Mouse (Mus musculus) hindbrain, embryonic 13.5 days (tissue): ENCODE measurements around the gene Zfp462. TPM values are rescaled to one million over a fixed set of nuclear protein-coding genes. Genes with fewer than 3 reads are reported as not detected.

Source experiments
- ATAC-seq: fragments of 200-750 bp; cut with Nextera tagmentation; 2 replicates; pipeline ENCODE4 v1.8.0; 2017; ENCODE audit warnings: moderate TSS enrichment; ENCODE audit not compliant: low FRiP score
- H3K27ac ChIP-seq: fragments of 300-500 bp; sonication (generic); 2 replicates; pipeline ENCODE4 v1.5.1; 2015; ENCODE audit warnings: inconsistent platforms, mild to moderate bottlenecking, moderate library complexity
- H3K27me3 ChIP-seq: fragments of 300-500 bp; sonication (generic); 2 replicates; pipeline ENCODE4 v1.6.1; 2015; ENCODE audit warnings: mild to moderate bottlenecking, inconsistent platforms
- H3K36me3 ChIP-seq: fragments of 300-500 bp; sonication (generic); 2 replicates; pipeline ENCODE4 v1.6.1; 2015; ENCODE audit warnings: mild to moderate bottlenecking, inconsistent platforms
- H3K4me1 ChIP-seq: fragments of 300-500 bp; sonication (generic); replicated peaks from 2 replicates; pipeline ENCODE4 v1.6.1; 2015; ENCODE audit warnings: inconsistent platforms
- H3K4me2 ChIP-seq: fragments of 300-500 bp; sonication (generic); 2 replicates; pipeline ENCODE4 v1.6.1; 2015; ENCODE audit warnings: inconsistent platforms, mild to moderate bottlenecking, moderate library complexity
- H3K4me3 ChIP-seq: fragments of 300-500 bp; sonication (generic); 2 replicates; pipeline ENCODE4 v1.5.1; 2015; ENCODE audit warnings: mild to moderate bottlenecking, inconsistent platforms
- H3K9ac ChIP-seq: fragments of 300-500 bp; sonication (generic); 2 replicates; pipeline ENCODE4 v1.6.1; 2015; ENCODE audit warnings: mild to moderate bottlenecking, inconsistent platforms
- H3K9me3 ChIP-seq: fragments of 300-500 bp; sonication (generic); 2 replicates; pipeline ENCODE4 v1.6.1; 2016; ENCODE audit warnings: inconsistent platforms
- WGBS: fragments of 180-500 bp; shearing (Covaris S2); methylation state at CpG from one replicate; pipeline ENCODE4 v1.1.7; 2015; 5-methylcytosine and 5-hydroxymethylcytosine counted together
- polyA plus RNA-seq: library from polyadenylated mRNA; unstranded; fragments of >200 nt; fragmentation: Nextera tagmentation; extraction: Ambion mirVana; gene quantifications from 2 replicates; pipeline ENCODE4 v1.2.1, GENCODE M21; 2015

Gene Zfp462
- polyA plus RNA-seq, 1 experiment from 2014 or later: 18.2 TPM

GRCm38 (mm10) chr4:55077133-55077889 lies 132.5 kb downstream of the Zfp462 start:
- no peak overlapping the region for H3K4me2 ChIP-seq
- H3K36me3 ChIP-seq: peaks cover 81% of the 10 kb centered on the region
- peaks cover 25% of the 10 kb centered on the region for H3K4me1 ChIP-seq
- peak overlapping the region; percentile 90 for H3K27ac ChIP-seq
- WGBS: 20% methylated on average over 11 of the region's 11 CpGs
- no peaks in the 10 kb centered on the region for H3K9me3 ChIP-seq
- ATAC-seq: peak; percentile 79
- H3K4me3 ChIP-seq: no peak overlapping the region
- no peak overlapping the region for H3K9ac ChIP-seq
- no peaks in the 10 kb centered on the region for H3K27me3 ChIP-seq

GRCm38 (mm10) chr4:55077902-55078716 lies 133.3 kb downstream of the Zfp462 start:
- ATAC-seq: peak; percentile 45
- Histone ChIP-seq H3K36me3 (peaks cover 74% of the 10 kb centered on the region), H3K27ac (peak overlapping the region; percentile 90), H3K4me3 (no peak overlapping the region), H3K9ac (no peak overlapping the region), H3K27me3 (no peaks in the 10 kb centered on the region), H3K9me3 (no peaks in the 10 kb centered on the region), H3K4me2 (no peak overlapping the region), H3K4me1 (peaks cover 25% of the 10 kb centered on the region)
- WGBS: 51% methylated on average over 16 of the region's 16 CpGs

DNA sequence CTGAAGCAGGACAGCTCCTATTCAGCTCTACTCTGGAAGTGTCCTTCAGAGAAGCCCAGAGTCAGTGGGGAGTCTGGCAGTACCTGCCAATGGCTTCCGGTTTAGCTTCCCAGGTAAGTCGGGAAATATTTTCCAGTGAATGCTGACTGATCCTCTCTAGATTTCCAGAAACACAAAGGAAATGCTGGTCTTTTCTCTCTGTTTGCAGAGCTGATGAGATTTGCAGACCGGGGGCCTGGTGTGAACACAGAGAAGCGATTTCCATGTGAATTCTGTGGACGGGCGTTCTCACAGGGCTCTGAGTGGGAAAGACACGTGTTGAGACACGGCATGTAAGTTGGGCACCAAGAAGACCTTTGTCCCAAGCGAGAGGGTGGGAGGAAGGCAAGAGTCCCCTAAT lies 134.2 kb downstream of the Zfp462 start:
- H3K27me3 ChIP-seq: no peaks in the 10 kb centered on the region

GRCm38 (mm10) chr4:55084080-55084688 lies 139.3 kb downstream of the Zfp462 start:
- H3K36me3 ChIP-seq: peaks cover 42% of the 10 kb centered on the region
- H3K27ac ChIP-seq: no peak overlapping the region
- H3K4me3 ChIP-seq: no peak overlapping the region
- no peak overlapping the region for H3K4me2 ChIP-seq
- no peaks in the 10 kb centered on the region for H3K27me3 ChIP-seq
- no peaks in the 10 kb centered on the region for H3K9me3 ChIP-seq
- no peaks in the 10 kb centered on the region; the same call in 1 of the 2 replicates for H3K4me1 ChIP-seq
- H3K9ac ChIP-seq: no peak overlapping the region
- no peak for ATAC-seq
- WGBS: 87% methylated on average over 6 of the region's 6 CpGs

More for the DNA sequence above, 134.2 kb downstream of the Zfp462 start:
- no peak overlapping the region for H3K4me2 ChIP-seq
- H3K9ac ChIP-seq: no peak overlapping the region
- ATAC-seq: no peak
- no peak overlapping the region for H3K4me3 ChIP-seq
- H3K9me3 ChIP-seq: no peaks in the 10 kb centered on the region
- H3K4me1 ChIP-seq: peaks cover 25% of the 10 kb centered on the region
- 90% methylated on average over 9 of the region's 9 CpGs for WGBS
- H3K36me3 ChIP-seq: peaks cover 71% of the 10 kb centered on the region
- H3K27ac ChIP-seq: peak overlapping the region; percentile 90

DNA sequence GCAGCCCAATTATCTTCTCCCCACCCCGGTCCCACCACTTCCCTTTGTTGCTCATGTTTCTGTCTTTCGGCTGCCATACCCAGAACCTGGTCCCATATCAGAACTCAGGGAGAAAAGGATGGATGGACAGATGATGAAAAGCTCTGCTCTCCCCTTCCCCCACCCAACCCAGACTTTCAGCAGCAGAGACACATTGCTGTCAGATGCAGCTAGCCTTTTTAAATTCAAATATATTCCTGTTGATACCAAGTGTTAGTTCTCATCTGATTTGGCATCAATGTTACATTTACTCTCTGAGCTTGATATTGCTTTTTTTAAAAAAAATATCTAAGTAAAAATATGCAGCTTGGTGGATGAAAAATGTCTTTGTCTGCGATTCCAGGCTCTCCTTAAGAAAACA lies 143.3 kb downstream of the Zfp462 start:
- H3K27ac ChIP-seq: no peak overlapping the region
- H3K4me2 ChIP-seq: no peak overlapping the region
- no peaks in the 10 kb centered on the region for H3K27me3 ChIP-seq
- H3K9me3 ChIP-seq: no peaks in the 10 kb centered on the region
- H3K9ac ChIP-seq: no peak overlapping the region
- WGBS: 90% methylated on average over 3 of the region's 3 CpGs
- H3K4me1 ChIP-seq: no peaks in the 10 kb centered on the region; the same call in 1 of the 2 replicates
- peaks cover 13% of the 10 kb centered on the region for H3K36me3 ChIP-seq
- no peak overlapping the region for H3K4me3 ChIP-seq
- ATAC-seq: no peak

DNA sequence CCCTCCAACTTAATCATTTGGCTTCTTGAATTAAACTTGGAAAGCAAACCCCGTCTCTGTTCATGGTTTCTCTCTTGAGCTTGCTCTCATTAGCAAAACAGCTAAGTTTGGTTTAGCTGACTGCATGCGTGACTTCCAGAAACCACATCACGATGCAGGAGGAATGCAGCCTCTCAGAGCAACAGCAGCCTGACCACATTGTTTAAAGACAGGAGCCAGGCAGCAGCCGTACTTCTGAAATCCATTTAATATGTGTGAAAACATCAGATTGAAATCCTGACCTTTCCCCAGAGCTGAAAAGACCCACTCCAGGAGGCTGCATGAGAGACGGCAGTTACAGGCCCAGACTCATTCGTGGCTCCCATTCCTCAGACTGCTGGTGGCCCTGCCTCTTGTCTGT lies 144.1 kb downstream of the Zfp462 start:
- Histone ChIP-seq H3K9me3 (no peaks in the 10 kb centered on the region), H3K36me3 (peaks cover 8% of the 10 kb centered on the region), H3K9ac (no peak overlapping the region), H3K27ac (no peak overlapping the region), H3K4me1 (no peaks in the 10 kb centered on the region; the same call in 1 of the 2 replicates), H3K4me3 (no peak overlapping the region), H3K4me2 (no peak overlapping the region), H3K27me3 (no peaks in the 10 kb centered on the region)
- ATAC-seq: no peak
- WGBS: 36% methylated on average over 6 of the region's 6 CpGs

GRCm38 (mm10) chr4:55097157-55097556 lies 152.3 kb downstream of the Zfp462 start:
- Histone ChIP-seq H3K9ac (no peak overlapping the region), H3K4me1 (peaks cover 6% of the 10 kb centered on the region), H3K4me3 (no peak overlapping the region), H3K36me3 (no peaks in the 10 kb centered on the region), H3K4me2 (no peak overlapping the region), H3K27ac (no peak overlapping the region), H3K27me3 (no peaks in the 10 kb centered on the region), H3K9me3 (no peaks in the 10 kb centered on the region)
- no peak for ATAC-seq
- WGBS: 43% methylated on average over 2 of the region's 2 CpGs

GRCm38 (mm10) chr4:55098366-55098765 lies 153.5 kb downstream of the Zfp462 start:
- 50% methylated on average over 6 of the region's 6 CpGs for WGBS
- Histone ChIP-seq H3K9me3 (no peaks in the 10 kb centered on the region), H3K4me3 (no peak overlapping the region), H3K9ac (no peak overlapping the region), H3K4me1 (peaks cover 6% of the 10 kb centered on the region), H3K27ac (no peak overlapping the region), H3K27me3 (no peaks in the 10 kb centered on the region), H3K36me3 (no peaks in the 10 kb centered on the region), H3K4me2 (no peak overlapping the region)
- no peak for ATAC-seq

- ATAC-seq: no peak
- Histone ChIP-seq H3K27me3 (no peaks in the 10 kb centered on the region), H3K4me3 (no peak overlapping the region), H3K9ac (no peak overlapping the region), H3K4me2 (no peak overlapping the region), H3K36me3 (no peaks in the 10 kb centered on the region), H3K9me3 (no peaks in the 10 kb centered on the region), H3K4me1 (peaks cover 6% of the 10 kb centered on the region), H3K27ac (no peak overlapping the region)
- 85% methylated on average over 2 of the region's 2 CpGs for WGBS
Observed at GRCm38 (mm10) chr4:55100851-55101250, 156.0 kb downstream of the Zfp462 start.

DNA sequence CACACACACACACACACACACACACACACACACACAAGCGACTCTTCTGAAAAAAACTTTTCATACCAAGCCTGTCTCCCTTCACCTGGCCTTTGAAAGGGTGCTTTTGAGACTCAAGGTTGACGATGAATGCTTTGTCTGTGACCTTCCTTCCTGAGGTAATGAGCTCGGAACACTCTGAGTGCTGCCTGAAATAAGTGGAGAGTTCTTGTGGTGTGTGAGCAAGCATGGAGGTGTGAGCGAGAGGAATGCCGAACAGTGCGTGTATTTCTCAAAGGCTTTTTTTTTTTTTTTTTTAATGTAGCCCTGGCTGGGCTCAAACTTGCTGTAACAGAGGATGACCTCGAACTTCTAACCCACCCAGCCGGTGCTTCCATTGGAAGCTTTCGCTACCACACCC lies 156.8 kb downstream of the Zfp462 start:
- H3K9ac ChIP-seq: no peak overlapping the region
- no peaks in the 10 kb centered on the region for H3K36me3 ChIP-seq
- no peaks in the 10 kb centered on the region for H3K27me3 ChIP-seq
- H3K4me3 ChIP-seq: no peak overlapping the region
- H3K4me1 ChIP-seq: peaks cover 6% of the 10 kb centered on the region
- WGBS: 92% methylated on average over 9 of the region's 9 CpGs
- H3K9me3 ChIP-seq: no peaks in the 10 kb centered on the region
- no peak overlapping the region for H3K27ac ChIP-seq
- H3K4me2 ChIP-seq: no peak overlapping the region
- no peak for ATAC-seq

DNA sequence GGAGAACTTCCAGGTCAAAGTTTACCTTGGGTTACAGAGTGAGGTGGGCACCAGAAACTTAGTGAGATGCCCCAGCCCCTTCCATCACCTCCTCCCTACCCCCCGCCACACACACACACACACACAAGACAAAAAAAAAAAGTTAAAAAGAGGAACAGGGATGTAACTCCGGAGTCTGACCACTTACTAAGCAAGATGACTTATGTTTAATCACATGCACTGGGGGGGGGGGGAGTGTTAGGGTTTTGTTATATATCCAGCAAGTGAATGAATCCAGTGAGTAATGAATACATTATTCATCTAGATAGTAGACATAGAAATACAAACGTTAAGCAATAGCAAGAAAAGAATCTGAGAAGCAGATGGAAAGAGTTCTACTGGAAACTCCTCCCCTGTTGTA lies 157.5 kb downstream of the Zfp462 start:
- Histone ChIP-seq H3K4me3 (no peak overlapping the region), H3K27ac (no peak overlapping the region), H3K36me3 (no peaks in the 10 kb centered on the region), H3K4me2 (no peak overlapping the region), H3K9ac (no peak overlapping the region), H3K9me3 (no peaks in the 10 kb centered on the region), H3K27me3 (no peaks in the 10 kb centered on the region), H3K4me1 (peaks cover 6% of the 10 kb centered on the region)
- no peak for ATAC-seq
- WGBS: 94% methylated on average over 3 of the region's 3 CpGs

DNA sequence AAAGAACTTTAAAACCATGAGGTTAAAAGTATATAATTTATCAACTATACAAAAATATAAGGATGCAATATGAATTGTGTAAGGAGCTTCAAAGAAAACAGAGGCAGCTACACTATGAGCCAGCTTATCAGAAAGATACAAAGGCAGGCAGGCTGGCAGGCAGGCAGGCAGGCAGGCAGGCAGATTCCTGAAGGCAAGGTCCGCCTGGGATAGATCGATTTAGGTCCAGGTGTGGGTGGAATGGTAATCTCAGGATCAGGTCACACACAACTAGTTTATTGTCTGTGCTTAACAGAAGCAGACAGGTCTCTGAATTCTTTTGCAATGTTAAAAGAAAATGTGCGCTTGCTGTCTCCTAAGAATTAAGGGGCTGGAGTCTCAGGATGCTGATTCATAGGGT lies 158.7 kb downstream of the Zfp462 start:
- Histone ChIP-seq H3K36me3 (no peaks in the 10 kb centered on the region), H3K9me3 (no peaks in the 10 kb centered on the region), H3K4me3 (no peak overlapping the region), H3K27ac (no peak overlapping the region), H3K9ac (no peak overlapping the region), H3K4me2 (no peak overlapping the region), H3K27me3 (no peaks in the 10 kb centered on the region), H3K4me1 (no peaks in the 10 kb centered on the region)
- no peak for ATAC-seq
- WGBS: 83% methylated on average over 3 of the region's 3 CpGs
